Mouse (Mus musculus) ES-Bruce4 (cell line): Measurements from ENCODE around the gene Stard3.

Experiments used
- CTCF ChIP-seq: IDR thresholded peaks from one replicate; pipeline ENCODE4 v1.8.1; 2011; ENCODE audit warnings: low read depth, low read length
- EP300 ChIP-seq: IDR thresholded peaks from 2 replicates; pipeline ENCODE4 v1.6.1; 2011; ENCODE audit warnings: low read depth, low read length; ENCODE audit not compliant: insufficient read depth
- POLR2A ChIP-seq: IDR thresholded peaks from one replicate; pipeline ENCODE4 v1.8.1; 2011; ENCODE audit warnings: low read length; ENCODE audit not compliant: insufficient read depth

DNA sequence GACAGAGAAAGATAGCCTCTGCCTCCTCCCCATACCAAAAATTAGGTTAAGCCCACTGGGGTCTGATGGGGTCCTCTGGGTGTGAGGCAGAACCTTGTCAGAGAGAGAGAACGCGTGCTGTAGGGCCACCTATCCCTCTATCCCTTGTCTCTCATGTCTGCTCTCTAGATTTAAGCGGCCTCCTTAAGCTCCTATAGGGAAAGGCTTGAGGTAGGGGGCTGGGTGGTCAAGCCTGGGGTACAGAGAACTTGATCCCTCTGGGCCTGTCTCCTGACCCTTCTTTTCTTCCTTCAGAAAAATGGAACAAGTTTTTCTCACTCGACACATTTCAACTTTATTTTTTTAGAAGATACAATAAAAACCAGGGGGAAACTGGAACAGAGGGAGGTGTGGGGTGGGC lies 25.3 kb upstream of the Stard3 start:
- no peak for TF ChIP-seq CTCF
- no peak for TF ChIP-seq POLR2A
- no peak for TF ChIP-seq EP300
